Mouse (Mus musculus) left cerebral cortex, adult 2 months (tissue): ENCODE data around the gene Cers3. TPM values are rescaled to one million over a fixed set of nuclear protein-coding genes. Genes with fewer than 3 reads are reported as not detected.

Experiments used
- DNase-seq, 2 experiments: peaks; one replicate each; pipeline ENCODE4 v3.0.0; 2021 to 2022; ENCODE audit warnings: low spot score in 2 of 2, mixed read lengths in 1 of 2; ENCODE audit errors: extremely low spot score in 1 of 2
- H3K27ac ChIP-seq: fragments of 200-600 bp; 2 replicates; pipeline ENCODE4 v1.8.1; 2022
- H3K4me3 ChIP-seq: fragments of 200-600 bp; 2 replicates; pipeline ENCODE4 v1.8.1; 2022
- CTCF ChIP-seq: fragments of 200-600 bp; IDR thresholded peaks from 2 replicates; pipeline ENCODE4 v1.8.1; 2022; ENCODE audit warnings: antibody characterized with exemption, mild to moderate bottlenecking, moderate library complexity
- intact Hi-C: fragments of 180-260 bp; cut with DNase I; formaldehyde crosslinking; loops from one replicate; pipeline ENCODE4 v1.15.1; 2025
- total RNA-seq, 2 experiments: library from RNA; stranded (reverse); gene quantifications; 2 replicates each; pipeline ENCODE4 v1.2.3; 2021

Gene Cers3
- total RNA-seq, 2 experiments from 2014 or later, result 0.28 to 0.29 TPM

- no peak for TF ChIP-seq CTCF
- Histone ChIP-seq H3K4me3 (no peak overlapping the region), H3K27ac (no peak overlapping the region)
- intact Hi-C loops, result no loop called here
- no peak for DNase-seq
These were observed 46.8 kb downstream of the Cers3 start for GRCm38 (mm10) chr7:66789860-66790748.

- intact Hi-C loops, result no loop called here
- Histone ChIP-seq H3K27ac (no peak overlapping the region), H3K4me3 (no peak overlapping the region)
- TF ChIP-seq CTCF, result no peak
- no peak for DNase-seq
These were observed 47.7 kb downstream of the Cers3 start for GRCm38 (mm10) chr7:66791022-66791421.

- Histone ChIP-seq H3K27ac (no peak overlapping the region), H3K4me3 (no peak overlapping the region)
- intact Hi-C loops, result no loop called here
- TF ChIP-seq CTCF, result no peak
- DNase-seq, result no peak
These were observed 53.6 kb downstream of the Cers3 start for GRCm38 (mm10) chr7:66796909-66797308.

- no peak overlapping the region for H3K4me3 ChIP-seq
- intact Hi-C loops, result no loop called here
- no peak for TF ChIP-seq CTCF
- H3K27ac ChIP-seq, result no peak overlapping the region
- no peak for DNase-seq
These were observed 54.0 kb downstream of the Cers3 start for GRCm38 (mm10) chr7:66797345-66797744.

GRCm38 (mm10) chr7:66798826-66799225, 55.5 kb downstream of the Cers3 start:
- Histone ChIP-seq H3K27ac (no peak overlapping the region), H3K4me3 (no peak overlapping the region)
- TF ChIP-seq CTCF, result no peak
- no peak for DNase-seq
- intact Hi-C loops, result no loop called here

- intact Hi-C loops, result no loop called here
- no peak overlapping the region for H3K27ac ChIP-seq
- no peak for TF ChIP-seq CTCF
- no peak overlapping the region for H3K4me3 ChIP-seq
- DNase-seq, result no peak
These were observed 57.5 kb downstream of the Cers3 start for GRCm38 (mm10) chr7:66800784-66801183.

- no peak for TF ChIP-seq CTCF
- Histone ChIP-seq H3K27ac (no peak overlapping the region), H3K4me3 (no peak overlapping the region)
- intact Hi-C loops, result no loop called here
- no peak for DNase-seq
These were observed 58.5 kb downstream of the Cers3 start for GRCm38 (mm10) chr7:66801785-66802184.

- intact Hi-C loops, result no loop called here
These were observed 60.5 kb downstream of the Cers3 start for GRCm38 (mm10) chr7:66803798-66804197.

GRCm38 (mm10) chr7:66806801-66807200, 63.5 kb downstream of the Cers3 start:
- no peak for DNase-seq
- no peak overlapping the region for H3K27ac ChIP-seq
- intact Hi-C loops, result no loop called here

More at GRCm38 (mm10) chr7:66803798-66804197, 60.5 kb downstream of the Cers3 start:
- TF ChIP-seq CTCF, result no peak
- no peak overlapping the region for H3K4me3 ChIP-seq
- DNase-seq, result no peak
- no peak overlapping the region for H3K27ac ChIP-seq

GRCm38 (mm10) chr7:66810436-66810835, 67.1 kb downstream of the Cers3 start:
- TF ChIP-seq CTCF, result no peak

More at GRCm38 (mm10) chr7:66806801-66807200, 63.5 kb downstream of the Cers3 start:
- no peak for TF ChIP-seq CTCF
- no peak overlapping the region for H3K4me3 ChIP-seq

GRCm38 (mm10) chr7:66811294-66811693, 68.0 kb downstream of the Cers3 start:
- intact Hi-C loops, result no loop called here
- no peak overlapping the region for H3K4me3 ChIP-seq
- no peak overlapping the region for H3K27ac ChIP-seq
- no peak for TF ChIP-seq CTCF
- DNase-seq, result no peak

More at GRCm38 (mm10) chr7:66810436-66810835, 67.1 kb downstream of the Cers3 start:
- intact Hi-C loops, result no loop called here
- Histone ChIP-seq H3K27ac (no peak overlapping the region), H3K4me3 (no peak overlapping the region)
- DNase-seq, result no peak

GRCm38 (mm10) chr7:66812289-66812688, 69.0 kb downstream of the Cers3 start:
- no peak for TF ChIP-seq CTCF
- H3K4me3 ChIP-seq, result no peak overlapping the region
- H3K27ac ChIP-seq, result no peak overlapping the region
- DNase-seq, result no peak
- intact Hi-C loops, result no loop called here

- Histone ChIP-seq H3K27ac (no peak overlapping the region), H3K4me3 (no peak overlapping the region)
- DNase-seq, result peak; percentile 18 to 36
- intact Hi-C loops, result no loop called here
- no peak for TF ChIP-seq CTCF
These were observed 69.4 kb downstream of the Cers3 start for GRCm38 (mm10) chr7:66812737-66813136.
